19 mouse cellular contexts compared by ENCODE assay signal in the genomic region with DNA sequence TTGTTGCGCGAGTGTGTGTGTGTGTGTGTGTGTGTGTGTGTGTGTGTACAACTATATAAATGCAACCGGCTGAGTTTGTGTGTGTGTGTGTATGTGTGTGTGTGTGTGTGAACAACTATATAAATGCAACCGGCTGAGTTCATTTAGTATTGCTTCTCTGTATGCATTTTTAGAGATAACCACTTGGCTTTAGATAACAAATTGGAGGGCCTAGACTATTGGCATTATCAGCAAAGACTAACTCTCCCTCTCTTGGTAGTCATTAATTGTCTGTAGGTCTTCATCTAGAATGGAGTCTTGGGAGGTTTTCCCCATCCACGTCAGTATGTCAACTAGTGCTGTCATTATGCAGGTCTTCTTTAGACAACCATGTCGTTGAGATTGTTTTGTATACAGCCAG.
"Had no signal": no experiment of that assay in that cellular context is flagged by ENCODE, and none has a peak within 500 bp of the region (broad histone marks: within the 10 kb centered on the region; RNA-seq: fewer than 3 reads in every experiment).

No protein-coding gene starts in this region.

- ATAC-seq: lung, postnatal 0 days; midbrain, embryonic 16.5 days had no signal

- H3K4me3 ChIP-seq: lung, embryonic 15.5 days; midbrain, embryonic 10.5 days; midbrain, embryonic 12.5 days; myocyte; neural tube, embryonic 13.5 days; neural tube, embryonic 15.5 days had no signal

- H3K27me3 ChIP-seq: lung, embryonic 15.5 days; midbrain, embryonic 12.5 days; neural tube, embryonic 13.5 days; neural tube, embryonic 15.5 days had no signal

- H3K9ac ChIP-seq: lung, embryonic 15.5 days; midbrain, embryonic 12.5 days; neural tube, embryonic 13.5 days; neural tube, embryonic 15.5 days had no signal

- H3K27ac ChIP-seq: lung, embryonic 15.5 days; midbrain, embryonic 10.5 days; midbrain, embryonic 12.5 days; neural tube, embryonic 13.5 days; neural tube, embryonic 15.5 days had no signal

- H3K36me3 ChIP-seq: lung, embryonic 15.5 days had no signal

- H3K4me1 ChIP-seq: lung, embryonic 15.5 days; midbrain, embryonic 10.5 days; midbrain, embryonic 12.5 days had no signal

- H3K9me3 ChIP-seq: lung, embryonic 15.5 days; midbrain, embryonic 10.5 days; midbrain, embryonic 12.5 days; neural tube, embryonic 13.5 days; neural tube, embryonic 15.5 days had no signal

- H3K4me2 ChIP-seq: lung, embryonic 15.5 days; midbrain, embryonic 12.5 days; neural tube, embryonic 13.5 days; neural tube, embryonic 15.5 days had no signal

- DNase-seq: lung, adult 2 months; lung, postnatal 4 days; midbrain, embryonic 14.5 days; retina, postnatal 1 day; right cerebral cortex, adult 18-20 months; right cerebral cortex, postnatal 25 days; right cerebral cortex, postnatal 4 days; spleen, adult 18-20 months; thymus, adult 18-20 months; thymus, postnatal 14 days; thymus, postnatal 36 days had no signal
